Mouse (Mus musculus): Measurements from ENCODE around the gene Ptprn2. TPM values are rescaled to one million over a fixed set of nuclear protein-coding genes. Genes with fewer than 3 reads are reported as not detected.

Ptprn2 gene
- polyA plus RNA-seq, 1 experiment from 2014 or later: 2.9 TPM

DNA sequence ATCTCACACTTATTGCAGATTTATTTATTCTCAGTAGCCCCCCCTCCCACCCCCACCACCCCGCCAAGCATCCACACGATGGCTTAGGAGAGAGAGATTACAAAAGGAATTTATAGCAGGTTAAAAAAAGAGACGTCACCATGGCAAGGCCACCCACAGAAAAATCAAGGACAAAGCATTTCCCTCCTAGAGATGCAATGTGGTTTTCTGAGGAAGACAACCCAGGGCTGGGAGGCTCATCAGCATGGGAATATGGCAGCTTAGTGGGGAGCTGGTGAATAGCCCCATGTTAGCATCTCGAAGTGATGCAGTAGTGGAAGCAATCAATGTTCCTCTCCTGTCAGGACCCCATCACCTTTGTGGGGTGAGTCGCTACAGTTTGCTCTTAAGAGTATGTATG, 649.7 kb downstream of the Ptprn2 start:
- 50% methylated on average over 5 of the region's 5 CpGs for WGBS
- no peaks in the 10 kb centered on the region for H3K9me3 ChIP-seq (ENCODE audit: control insufficient read depth, low read length)
- H3K4me3 ChIP-seq (ENCODE audit: low read depth, low read length): no peak overlapping the region

DNA sequence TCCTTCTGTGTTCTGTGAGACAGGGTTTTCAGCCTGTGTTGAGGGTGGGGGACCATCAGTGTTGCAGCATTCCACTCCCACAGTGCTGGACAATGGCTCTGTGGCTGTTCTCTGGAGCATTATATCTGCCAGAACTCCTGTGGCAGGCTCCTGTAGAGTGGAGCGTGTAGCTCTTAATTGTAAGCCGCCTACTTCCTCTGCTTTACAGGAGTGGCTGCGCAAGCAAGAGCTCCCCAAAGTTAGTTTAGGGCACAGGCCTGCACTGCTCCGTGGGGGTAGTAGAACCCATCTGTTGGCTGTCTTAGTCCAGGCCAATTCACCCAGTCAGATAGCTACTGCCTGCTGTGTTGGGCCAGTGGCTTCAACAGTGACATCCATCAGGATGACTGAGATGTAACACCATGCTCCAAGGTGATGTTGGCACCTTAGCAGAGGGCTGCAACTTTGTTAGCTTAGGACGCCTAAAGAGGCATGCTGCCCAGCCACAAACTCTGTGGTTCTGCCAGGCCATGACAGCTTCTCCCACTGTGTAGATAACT, 651.0 kb downstream of the Ptprn2 start:
- Histone ChIP-seq H3K36me3 (ENCODE audit: control insufficient read depth, insufficient read depth, low read length) (no peaks in the 10 kb centered on the region), H3K27me3 (ENCODE audit: control insufficient read depth, insufficient read depth, low read length) (no peaks in the 10 kb centered on the region), H3K4me2 (ENCODE audit: low read depth) (no peak overlapping the region), H3K4me1 (ENCODE audit: control insufficient read depth, insufficient read depth, low read length) (no peaks in the 10 kb centered on the region), H3K9ac (ENCODE audit: low read length) (no peak overlapping the region), H3K27ac (ENCODE audit: low read depth, low read length) (no peak overlapping the region), H3K4me3 (ENCODE audit: low read depth, low read length) (no peak overlapping the region), H3K9me3 (ENCODE audit: control insufficient read depth, low read length) (no peaks in the 10 kb centered on the region)
- WGBS: 71% methylated on average over 5 of the region's 5 CpGs
- ATAC-seq (ENCODE audit: insufficient read depth, low FRiP score, low TSS enrichment) (no peak), DNase-seq (ENCODE audit: low spot score) (no peak)

More for the DNA sequence above, 649.7 kb downstream of the Ptprn2 start:
- H3K27ac ChIP-seq (ENCODE audit: low read depth, low read length): no peak overlapping the region
- H3K9ac ChIP-seq (ENCODE audit: low read length): no peak overlapping the region
- no peak for DNase-seq (ENCODE audit: low spot score)
- H3K4me1 ChIP-seq (ENCODE audit: control insufficient read depth, insufficient read depth, low read length): no peaks in the 10 kb centered on the region
- no peaks in the 10 kb centered on the region for H3K36me3 ChIP-seq (ENCODE audit: control insufficient read depth, insufficient read depth, low read length)
- no peaks in the 10 kb centered on the region for H3K27me3 ChIP-seq (ENCODE audit: control insufficient read depth, insufficient read depth, low read length)
- H3K4me2 ChIP-seq (ENCODE audit: low read depth): no peak overlapping the region
- no peak for ATAC-seq (ENCODE audit: insufficient read depth, low FRiP score, low TSS enrichment)

DNA sequence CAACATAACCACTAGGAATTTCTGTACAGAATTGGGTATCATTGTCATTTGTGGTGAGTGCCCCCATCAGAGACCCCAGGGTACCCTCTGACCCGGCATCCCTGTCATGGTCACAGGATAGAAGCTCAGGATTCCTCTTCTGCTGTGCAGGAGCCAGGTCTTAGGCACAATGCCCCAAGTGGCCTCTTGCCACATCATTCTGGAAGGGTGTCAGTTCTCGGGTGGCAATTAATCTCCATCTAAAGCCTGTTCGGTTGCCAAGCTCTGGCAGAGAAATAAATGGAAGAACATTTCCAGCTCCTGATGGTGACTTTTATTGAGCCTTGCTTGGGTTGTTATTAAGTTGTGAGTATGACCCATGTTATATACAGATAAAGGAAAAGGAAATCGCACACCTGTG, 655.4 kb downstream of the Ptprn2 start:
- H3K27ac ChIP-seq (ENCODE audit: low read depth, low read length): no peak overlapping the region
- no peak overlapping the region for H3K4me3 ChIP-seq (ENCODE audit: low read depth, low read length)
- H3K27me3 ChIP-seq (ENCODE audit: control insufficient read depth, insufficient read depth, low read length): no peaks in the 10 kb centered on the region
- DNase-seq (ENCODE audit: low spot score): no peak
- no peaks in the 10 kb centered on the region for H3K4me1 ChIP-seq (ENCODE audit: control insufficient read depth, insufficient read depth, low read length)
- WGBS: 85% methylated on average over 4 of the region's 4 CpGs
- ATAC-seq (ENCODE audit: insufficient read depth, low FRiP score, low TSS enrichment): no peak
- no peaks in the 10 kb centered on the region for H3K36me3 ChIP-seq (ENCODE audit: control insufficient read depth, insufficient read depth, low read length)
- no peak overlapping the region for H3K4me2 ChIP-seq (ENCODE audit: low read depth)
- no peaks in the 10 kb centered on the region for H3K9me3 ChIP-seq (ENCODE audit: control insufficient read depth, low read length)
- no peak overlapping the region for H3K9ac ChIP-seq (ENCODE audit: low read length)

- WGBS: 92% methylated on average over 6 of the region's 6 CpGs
- H3K27ac ChIP-seq (ENCODE audit: low read depth, low read length): no peak overlapping the region
- H3K27me3 ChIP-seq (ENCODE audit: control insufficient read depth, insufficient read depth, low read length): no peaks in the 10 kb centered on the region
- H3K36me3 ChIP-seq (ENCODE audit: control insufficient read depth, insufficient read depth, low read length): no peaks in the 10 kb centered on the region
- H3K9ac ChIP-seq (ENCODE audit: low read length): no peak overlapping the region
- no peaks in the 10 kb centered on the region for H3K9me3 ChIP-seq (ENCODE audit: control insufficient read depth, low read length)
- no peak overlapping the region for H3K4me2 ChIP-seq (ENCODE audit: low read depth)
- ATAC-seq (ENCODE audit: insufficient read depth, low FRiP score, low TSS enrichment) (no peak), DNase-seq (ENCODE audit: low spot score) (no peak)
- H3K4me1 ChIP-seq (ENCODE audit: control insufficient read depth, insufficient read depth, low read length): no peaks in the 10 kb centered on the region
- no peak overlapping the region for H3K4me3 ChIP-seq (ENCODE audit: low read depth, low read length)
Observed at GRCm38 (mm10) chr12:117141394-117141793, 655.9 kb downstream of the Ptprn2 start.

GRCm38 (mm10) chr12:117149176-117149575, 663.7 kb downstream of the Ptprn2 start:
- peaks cover 31% of the 10 kb centered on the region for H3K27me3 ChIP-seq (ENCODE audit: control insufficient read depth, insufficient read depth, low read length)
- no peaks in the 10 kb centered on the region for H3K36me3 ChIP-seq (ENCODE audit: control insufficient read depth, insufficient read depth, low read length)
- no peak overlapping the region for H3K27ac ChIP-seq (ENCODE audit: low read depth, low read length)
- no peaks in the 10 kb centered on the region for H3K9me3 ChIP-seq (ENCODE audit: control insufficient read depth, low read length)
- DNase-seq (ENCODE audit: low spot score) (no peak), ATAC-seq (ENCODE audit: insufficient read depth, low FRiP score, low TSS enrichment) (no peak)
- no peak overlapping the region for H3K4me2 ChIP-seq (ENCODE audit: low read depth)
- no peak overlapping the region for H3K9ac ChIP-seq (ENCODE audit: low read length)
- H3K4me3 ChIP-seq (ENCODE audit: low read depth, low read length): no peak overlapping the region
- H3K4me1 ChIP-seq (ENCODE audit: control insufficient read depth, insufficient read depth, low read length): peaks cover 20% of the 10 kb centered on the region
- WGBS: 13% methylated on average over 7 of the region's 7 CpGs

- H3K9me3 ChIP-seq (ENCODE audit: control insufficient read depth, low read length): no peaks in the 10 kb centered on the region
- no peaks in the 10 kb centered on the region for H3K36me3 ChIP-seq (ENCODE audit: control insufficient read depth, insufficient read depth, low read length)
- peaks cover 41% of the 10 kb centered on the region for H3K27me3 ChIP-seq (ENCODE audit: control insufficient read depth, insufficient read depth, low read length)
- peak overlapping the region; percentile 50 for H3K9ac ChIP-seq (ENCODE audit: low read length)
- 4% methylated on average over 33 of the region's 33 CpGs for WGBS
- H3K27ac ChIP-seq (ENCODE audit: low read depth, low read length): 0 out of 2 replicates have a peak overlapping the region, but pooled peaks have one; percentile 20
- peak overlapping the region; percentile 25 for H3K4me3 ChIP-seq (ENCODE audit: low read depth, low read length)
- peaks cover 23% of the 10 kb centered on the region for H3K4me1 ChIP-seq (ENCODE audit: control insufficient read depth, insufficient read depth, low read length)
- H3K4me2 ChIP-seq (ENCODE audit: low read depth): peak overlapping the region; percentile 50
- ATAC-seq (ENCODE audit: insufficient read depth, low FRiP score, low TSS enrichment) (no peak), DNase-seq (ENCODE audit: low spot score) (peak; percentile 72)
Observed at GRCm38 (mm10) chr12:117150611-117151395, 665.3 kb downstream of the Ptprn2 start.

DNA sequence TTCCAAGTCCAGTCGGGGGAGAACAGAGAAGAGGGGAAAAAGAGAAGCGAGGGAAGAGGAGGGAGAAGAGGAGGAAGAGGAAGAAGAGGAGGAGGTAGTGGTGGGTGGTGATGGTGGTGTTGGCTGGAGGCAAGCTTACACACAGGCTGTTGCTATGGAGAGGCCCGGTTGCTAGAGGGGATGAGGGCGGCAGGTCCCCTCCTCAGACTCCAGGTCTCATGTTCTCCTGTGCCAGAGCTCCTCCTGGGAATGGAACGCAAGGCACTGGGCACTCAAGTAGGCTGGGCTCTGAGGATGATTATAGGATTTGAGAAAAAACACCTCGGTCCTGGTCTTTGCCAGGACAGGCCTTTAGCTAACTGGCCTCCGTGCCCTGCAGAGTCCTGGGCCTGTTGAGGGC, 666.1 kb downstream of the Ptprn2 start:
- H3K4me2 ChIP-seq (ENCODE audit: low read depth): peak overlapping the region; percentile 50; the same call in 1 of the 2 replicates
- no peak overlapping the region for H3K27ac ChIP-seq (ENCODE audit: low read depth, low read length)
- H3K9me3 ChIP-seq (ENCODE audit: control insufficient read depth, low read length): no peaks in the 10 kb centered on the region
- H3K4me1 ChIP-seq (ENCODE audit: control insufficient read depth, insufficient read depth, low read length): peaks cover 25% of the 10 kb centered on the region
- H3K27me3 ChIP-seq (ENCODE audit: control insufficient read depth, insufficient read depth, low read length): peaks cover 43% of the 10 kb centered on the region
- H3K4me3 ChIP-seq (ENCODE audit: low read depth, low read length): no peak overlapping the region
- H3K36me3 ChIP-seq (ENCODE audit: control insufficient read depth, insufficient read depth, low read length): no peaks in the 10 kb centered on the region
- 6% methylated on average over 7 of the region's 7 CpGs for WGBS
- no peak overlapping the region for H3K9ac ChIP-seq (ENCODE audit: low read length)
- DNase-seq (ENCODE audit: low spot score): peak; percentile 51
- ATAC-seq (ENCODE audit: insufficient read depth, low FRiP score, low TSS enrichment): no peak

DNA sequence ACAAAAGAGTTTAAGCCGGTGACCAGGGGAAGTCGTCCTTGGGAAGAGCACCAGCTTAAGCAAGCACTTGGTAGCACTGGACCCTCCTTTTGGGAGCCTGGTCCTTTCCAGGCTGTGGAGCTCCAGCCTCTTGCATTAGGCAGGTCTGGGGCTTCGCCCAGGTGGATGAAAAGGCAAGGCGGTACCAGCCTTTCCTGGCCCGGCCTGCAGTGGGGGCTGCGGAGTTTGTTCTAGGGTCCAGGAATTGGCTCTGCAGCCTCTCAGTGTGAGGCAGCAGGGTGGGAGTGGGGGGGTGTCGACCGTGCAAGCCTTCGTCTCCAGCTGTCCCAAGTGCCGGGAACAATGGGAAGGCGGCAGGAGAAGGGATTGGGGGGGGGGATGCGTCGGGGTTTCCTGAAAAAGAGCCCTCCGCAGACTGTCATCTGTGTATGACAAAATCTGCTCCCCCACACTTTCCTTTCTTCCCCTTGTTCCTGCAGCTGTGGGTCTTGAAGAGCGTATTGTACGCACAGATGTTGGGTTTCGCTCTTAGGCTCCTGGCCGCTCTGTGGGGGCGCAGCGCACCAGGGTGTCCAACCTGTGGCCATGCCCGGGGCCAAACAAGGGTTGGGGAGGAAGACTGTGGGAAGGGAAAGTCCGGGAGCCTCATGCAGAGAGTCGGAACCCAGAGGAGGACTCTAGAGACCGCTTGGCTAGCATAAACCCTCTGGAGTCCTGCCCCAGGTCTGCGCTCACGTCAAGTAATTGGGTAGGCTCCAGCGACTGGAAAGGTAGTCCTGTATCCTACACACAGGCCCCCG, 667.0 kb downstream of the Ptprn2 start:
- Histone ChIP-seq H3K4me2 (ENCODE audit: low read depth) (peak overlapping the region; percentile 73), H3K9me3 (ENCODE audit: control insufficient read depth, low read length) (no peaks in the 10 kb centered on the region), H3K27ac (ENCODE audit: low read depth, low read length) (no peak overlapping the region), H3K36me3 (ENCODE audit: control insufficient read depth, insufficient read depth, low read length) (no peaks in the 10 kb centered on the region), H3K4me1 (ENCODE audit: control insufficient read depth, insufficient read depth, low read length) (peaks cover 28% of the 10 kb centered on the region), H3K4me3 (ENCODE audit: low read depth, low read length) (no peak overlapping the region), H3K9ac (ENCODE audit: low read length) (no peak overlapping the region), H3K27me3 (ENCODE audit: control insufficient read depth, insufficient read depth, low read length) (peaks cover 44% of the 10 kb centered on the region)
- ATAC-seq (ENCODE audit: insufficient read depth, low FRiP score, low TSS enrichment) (no peak), DNase-seq (ENCODE audit: low spot score) (peak; percentile 50)
- WGBS: 4% methylated on average over 26 of the region's 28 CpGs
